Mouse (Mus musculus): ENCODE measurements around the gene Jakmip3.

Jakmip3 gene

DNA sequence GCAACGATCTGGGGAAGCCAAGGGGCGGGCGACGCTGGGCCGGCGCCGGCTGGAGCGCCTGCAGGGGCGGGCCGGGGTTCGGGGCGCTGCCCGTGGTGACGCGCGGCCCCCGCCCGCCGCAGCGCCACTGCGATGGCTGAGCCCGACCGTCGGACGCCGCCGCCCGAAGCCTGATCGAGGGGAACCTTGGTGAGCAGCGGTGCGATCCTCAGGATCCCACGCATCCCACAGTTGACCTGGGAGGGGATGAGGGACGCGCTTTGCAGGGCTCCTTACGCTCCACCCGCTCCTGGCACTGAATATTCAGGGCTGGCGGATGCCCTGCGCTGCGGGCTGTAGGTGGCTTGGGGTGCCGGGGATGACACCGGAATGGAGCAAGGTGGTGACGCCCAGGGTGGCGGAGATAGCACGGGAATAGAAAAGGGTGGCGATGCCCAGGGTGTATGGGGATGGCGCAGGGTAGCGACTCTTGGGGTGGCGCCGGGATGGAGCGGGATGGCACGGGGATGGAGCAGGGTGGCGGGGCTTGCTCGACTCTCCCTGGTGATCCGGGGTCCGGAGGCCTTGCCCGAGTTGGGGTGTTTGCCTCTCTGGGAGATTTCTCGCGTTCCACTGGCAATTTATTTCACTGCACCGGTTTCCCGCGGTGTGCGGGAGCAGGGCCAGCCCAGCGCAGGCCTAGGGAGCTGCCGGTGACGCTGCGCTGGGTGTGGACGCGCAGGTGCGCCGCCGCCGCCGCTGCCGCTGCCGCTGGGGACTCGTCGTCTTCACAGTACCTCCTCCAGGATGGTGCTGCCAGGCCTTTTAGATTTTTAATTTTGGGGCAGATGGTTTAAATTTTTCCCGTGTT, at the start of gene Jakmip3:
Jakmip3 (plus strand) TSS at position 119 of the 850 bp plus-strand sequence.
- DNase-seq (ENCODE audit: low spot score in 2 of 2), result peak; percentile 71 to 77

- no peak for DNase-seq (ENCODE audit: low spot score in 2 of 2)
Observed at GRCm38 (mm10) chr7:138898122-138898521, 42.4 kb upstream of the Jakmip3 start.

DNA sequence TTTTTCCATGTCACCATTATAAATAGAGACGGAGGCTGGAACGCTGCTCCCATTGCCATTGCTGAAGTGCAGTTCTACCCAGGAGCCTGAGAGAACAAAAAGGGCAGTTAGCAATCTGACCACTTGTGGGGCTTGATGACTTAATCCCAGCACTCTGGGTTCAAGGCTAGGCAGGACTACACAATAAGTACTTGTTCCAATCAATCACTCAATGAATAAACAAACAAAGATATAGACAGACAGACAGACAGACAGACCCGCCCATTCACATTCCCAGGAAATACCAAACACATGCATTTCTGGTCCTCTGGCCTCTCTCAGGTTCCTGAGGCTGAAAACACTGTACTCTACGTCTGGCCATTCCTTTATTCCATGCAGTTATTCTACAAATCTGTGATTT, 41.8 kb upstream of the Jakmip3 start:
- DNase-seq (ENCODE audit: low spot score in 2 of 2), result no peak

DNA sequence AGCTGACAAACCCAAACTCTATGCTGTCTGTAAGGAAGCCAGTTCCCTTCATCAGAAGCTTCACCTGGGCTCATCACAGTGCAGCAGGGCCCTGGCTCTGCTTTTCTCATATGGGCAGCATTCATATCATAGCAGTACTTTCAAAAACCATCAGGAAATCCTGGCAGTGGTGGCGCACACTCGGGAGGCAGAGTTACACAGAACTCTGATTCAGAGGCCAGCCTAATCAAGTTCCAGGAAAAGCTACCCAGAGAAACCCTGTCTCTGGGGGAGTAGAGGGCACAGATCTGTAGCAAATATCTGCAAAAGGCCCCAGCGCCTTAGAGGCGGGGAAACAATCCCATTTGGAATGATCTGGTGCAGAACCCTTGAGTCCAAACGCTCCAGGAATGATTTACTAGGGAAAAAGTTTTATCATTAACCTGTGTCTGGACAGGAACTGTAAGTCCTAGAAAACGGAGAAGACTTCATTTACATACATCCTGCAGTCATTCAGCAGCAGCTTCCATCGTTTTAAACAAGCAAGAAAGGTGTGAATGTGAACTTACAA, 36.6 kb upstream of the Jakmip3 start:
- DNase-seq (ENCODE audit: low spot score in 2 of 2), result no peak

GRCm38 (mm10) chr7:138906441-138906840, 34.1 kb upstream of the Jakmip3 start:
- no peak for DNase-seq (ENCODE audit: low spot score in 2 of 2)

DNA sequence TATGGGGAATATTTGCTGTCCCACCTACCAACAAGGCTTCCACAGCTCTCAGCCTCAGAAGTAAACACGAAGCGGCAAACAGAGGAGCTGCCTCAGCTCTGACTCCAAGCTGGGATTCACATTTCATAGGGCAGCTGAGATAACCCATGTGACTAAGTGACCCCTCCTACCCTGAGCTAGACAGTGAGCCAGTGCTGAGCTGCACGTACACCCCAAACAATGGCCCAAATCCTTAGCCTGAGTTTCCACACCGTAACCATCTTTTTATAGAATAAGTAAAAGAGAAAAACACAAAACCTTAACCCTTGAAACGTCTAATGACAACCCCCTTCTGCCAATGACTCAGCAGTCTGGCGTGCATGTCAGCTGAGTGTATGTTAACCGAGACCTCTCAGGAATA, 33.5 kb upstream of the Jakmip3 start:
- DNase-seq (ENCODE audit: low spot score in 2 of 2), result peak; percentile 50 to 53

GRCm38 (mm10) chr7:138907976-138908375, 32.6 kb upstream of the Jakmip3 start:
- DNase-seq (ENCODE audit: low spot score in 2 of 2), result no peak

GRCm38 (mm10) chr7:138908768-138909276, 31.7 kb upstream of the Jakmip3 start:
- DNase-seq (ENCODE audit: low spot score in 2 of 2), result no peak

GRCm38 (mm10) chr7:138909277-138910192, 31.0 kb upstream of the Jakmip3 start, which contains the start of gene Bnip3:
Bnip3 (minus strand) TSS chr7:138909519.
- DNase-seq (ENCODE audit: low spot score in 2 of 2), result peak; percentile 81 to 85

DNA sequence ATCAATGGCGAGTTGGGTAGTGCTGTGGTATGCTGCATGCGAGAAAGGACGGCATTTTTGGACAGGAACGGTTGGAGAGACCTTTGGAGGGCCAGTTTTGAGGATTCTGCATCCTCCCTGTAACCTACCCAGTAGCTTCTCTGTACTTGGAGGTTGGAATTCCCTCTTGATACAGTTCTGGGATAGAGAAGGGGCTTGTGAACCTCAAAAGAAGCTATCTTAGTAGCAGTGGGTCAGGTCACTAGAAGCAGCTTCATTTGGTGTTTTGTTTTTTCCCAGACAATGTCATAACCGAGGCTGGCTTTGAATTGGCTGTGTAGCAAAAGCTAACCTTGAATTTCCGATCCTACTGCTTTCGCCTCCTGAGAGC, 30.4 kb upstream of the Jakmip3 start:
- no peak for DNase-seq (ENCODE audit: low spot score in 2 of 2)

DNA sequence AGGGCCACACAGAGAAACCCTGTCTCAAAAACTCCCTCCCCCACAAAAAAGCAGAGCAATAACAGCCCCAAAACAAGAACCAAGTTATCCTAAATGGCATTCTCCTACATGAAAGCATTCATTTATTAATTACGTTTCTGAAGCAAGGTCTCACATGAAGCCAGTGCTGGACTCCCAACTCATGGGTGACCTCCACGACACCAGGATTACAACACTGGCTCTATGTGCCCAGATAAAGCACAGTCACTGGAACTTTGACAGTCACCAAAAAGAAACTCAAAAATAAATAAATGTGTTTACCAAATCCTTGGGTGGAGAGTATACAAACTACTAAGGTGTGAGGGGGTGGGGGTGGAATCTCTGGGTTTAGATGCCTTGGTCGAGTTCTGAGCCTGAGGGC, 26.9 kb upstream of the Jakmip3 start:
- DNase-seq (ENCODE audit: low spot score in 2 of 2), result no peak

- DNase-seq (ENCODE audit: low spot score in 2 of 2), result peak; percentile 18 to 42
Observed at GRCm38 (mm10) chr7:138919156-138919944, 21.2 kb upstream of the Jakmip3 start.

GRCm38 (mm10) chr7:138921611-138922010, 18.9 kb upstream of the Jakmip3 start:
- no peak for DNase-seq (ENCODE audit: low spot score in 2 of 2)

GRCm38 (mm10) chr7:138923756-138924425, 16.6 kb upstream of the Jakmip3 start:
- no peak for DNase-seq (ENCODE audit: low spot score in 2 of 2)

- DNase-seq (ENCODE audit: low spot score in 2 of 2), result no peak
Observed at GRCm38 (mm10) chr7:138928456-138928855, 12.1 kb upstream of the Jakmip3 start.

GRCm38 (mm10) chr7:138934523-138934922, 6.0 kb upstream of the Jakmip3 start:
- no peak for DNase-seq (ENCODE audit: low spot score in 2 of 2)

DNA sequence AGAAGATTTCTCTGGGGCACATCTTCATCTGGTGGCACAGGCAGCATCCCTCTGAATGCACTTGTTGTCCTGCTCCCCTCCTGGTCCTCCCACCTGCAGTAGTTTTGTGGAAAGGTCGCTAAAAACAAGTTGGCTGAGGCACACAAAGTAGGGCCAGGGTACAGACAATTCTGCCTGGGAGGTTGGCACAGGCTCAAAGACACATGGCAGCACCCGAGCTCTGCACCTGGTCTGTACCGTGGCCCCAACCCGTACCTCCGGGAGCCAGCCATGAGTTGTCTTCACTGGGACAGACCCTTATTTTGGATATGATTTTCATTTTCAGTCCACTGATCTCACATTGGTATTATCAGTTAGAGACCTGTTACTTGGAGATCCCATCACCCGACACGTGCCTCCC, 1.5 kb upstream of the Jakmip3 start:
- no peak for DNase-seq (ENCODE audit: low spot score in 2 of 2)

- peak; percentile 70 to 74 for DNase-seq (ENCODE audit: low spot score in 2 of 2)
Observed at GRCm38 (mm10) chr7:138940256-138940611, 296 bp upstream of the Jakmip3 start.

GRCm38 (mm10) chr7:138941571-138941970, 1.0 kb downstream of the Jakmip3 start:
- peak; percentile 43 to 47 for DNase-seq (ENCODE audit: low spot score in 2 of 2)

GRCm38 (mm10) chr7:138942301-138942700, 1.8 kb downstream of the Jakmip3 start:
- no peak for DNase-seq (ENCODE audit: low spot score in 2 of 2)

DNA sequence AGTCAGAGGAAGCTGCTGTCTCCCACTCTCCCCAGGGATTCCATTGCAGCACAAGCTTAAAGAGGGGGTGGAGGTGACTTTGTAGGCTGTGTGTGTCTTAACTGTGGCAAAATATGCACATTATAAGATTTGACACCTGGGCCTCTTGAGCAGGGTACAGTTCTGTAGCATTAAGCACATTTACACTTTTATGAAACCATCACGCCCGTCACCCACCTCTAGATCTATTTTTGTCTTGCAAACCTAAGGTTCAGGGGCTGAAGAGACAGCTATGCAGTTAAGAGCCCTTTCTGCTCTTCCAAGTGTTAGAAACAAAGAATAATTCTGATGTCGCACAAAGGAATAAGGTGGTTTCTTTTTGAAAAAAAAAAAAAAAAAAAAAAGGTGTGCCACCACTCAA, 5.1 kb downstream of the Jakmip3 start:
- DNase-seq (ENCODE audit: low spot score in 2 of 2), result no peak

All from right cerebral cortex, adult 2 months (tissue).